Mouse (Mus musculus) lung, postnatal 0 days (tissue): ENCODE results near the gene Vash1. TPM values are rescaled to one million over a fixed set of nuclear protein-coding genes. Genes with fewer than 3 reads are reported as not detected.

Experiments used
- ATAC-seq: fragments of 200-750 bp; cut with Nextera tagmentation; 2 replicates; pipeline ENCODE4 v1.8.0; 2017; ENCODE audit warnings: moderate library complexity
- DNase-seq: peaks from one replicate; pipeline ENCODE4 v3.0.0-alpha.2; 2016; ENCODE audit warnings: low spot score
- H3K27ac ChIP-seq: fragments of 300-500 bp; sonication (generic); 2 replicates; pipeline ENCODE4 v1.5.1; 2014; ENCODE audit warnings: antibody characterized with exemption, mild to moderate bottlenecking, low read length, mixed read lengths
- H3K27me3 ChIP-seq: fragments of 300-500 bp; sonication (generic); replicated peaks from 2 replicates; pipeline ENCODE4 v1.6.1; 2014; ENCODE audit warnings: low read length, mixed read lengths; ENCODE audit not compliant: insufficient read depth
- H3K36me3 ChIP-seq: fragments of 300-500 bp; sonication (generic); 2 replicates; pipeline ENCODE4 v1.6.1; 2014; ENCODE audit warnings: low read length, mixed read lengths; ENCODE audit not compliant: insufficient read depth
- H3K4me1 ChIP-seq: fragments of 300-500 bp; sonication (generic); 2 replicates; pipeline ENCODE4 v1.6.1; 2014; ENCODE audit warnings: antibody characterized with exemption, low read depth, low read length, mixed read lengths; ENCODE audit not compliant: insufficient read depth
- H3K4me2 ChIP-seq: fragments of 300-500 bp; sonication (generic); replicated peaks from 2 replicates; pipeline ENCODE4 v1.6.1; 2014; ENCODE audit warnings: low read depth, mild to moderate bottlenecking, low read length, moderate library complexity, mixed read lengths
- H3K4me3 ChIP-seq: fragments of 300-500 bp; sonication (generic); 2 replicates; pipeline ENCODE4 v1.5.1; 2014; ENCODE audit warnings: low read depth, low read length
- H3K9ac ChIP-seq: fragments of 300-500 bp; sonication (generic); replicated peaks from 2 replicates; pipeline ENCODE4 v1.6.1; 2014; ENCODE audit warnings: low read depth, mild to moderate bottlenecking
- H3K9me3 ChIP-seq: fragments of 300-500 bp; sonication (generic); 2 replicates; pipeline ENCODE4 v1.6.1; 2016; ENCODE audit warnings: low read length, mixed read lengths
- CTCF ChIP-seq: IDR thresholded peaks from 2 replicates; pipeline ENCODE4 v1.5.1; 2016; ENCODE audit warnings: antibody characterized with exemption, mild to moderate bottlenecking
- EP300 ChIP-seq: IDR thresholded peaks from 2 replicates; pipeline ENCODE4 v1.6.1; 2016; ENCODE audit warnings: antibody characterized with exemption, mild to moderate bottlenecking, control low read depth
- WGBS: fragments of 180-500 bp; shearing (Covaris S2); extraction: QIAGEN DNeasy Blood & Tissue Kit; methylation state at CpG from one replicate; pipeline ENCODE4 v1.1.7; 2014; 5-methylcytosine and 5-hydroxymethylcytosine counted together
- polyA plus RNA-seq: library from polyadenylated mRNA; unstranded; fragments of >200 nt; fragmentation: Nextera tagmentation; extraction: Ambion mirVana; gene quantifications from 2 replicates; pipeline ENCODE4 v1.2.1, GENCODE M21; 2015

Gene Vash1
- polyA plus RNA-seq, 1 experiment from 2014 or later = 9.0 TPM

- Histone ChIP-seq H3K36me3 (no peaks in the 10 kb centered on the region), H3K4me1 (no peaks in the 10 kb centered on the region), H3K9ac (no peak overlapping the region), H3K4me2 (no peak overlapping the region), H3K27me3 (no peaks in the 10 kb centered on the region), H3K27ac (no peak overlapping the region), H3K4me3 (no peak overlapping the region), H3K9me3 (no peaks in the 10 kb centered on the region)
- DNase-seq (no peak), ATAC-seq (no peak)
- TF ChIP-seq EP300 (no peak), CTCF (no peak)
- WGBS = 75% methylated on average over 4 of the region's 4 CpGs
These were observed 22.4 kb downstream of the Vash1 start for GRCm38 (mm10) chr12:86700927-86701310.

GRCm38 (mm10) chr12:86701491-86701890 is 23.0 kb downstream of the Vash1 start:
- Histone ChIP-seq H3K9me3 (no peaks in the 10 kb centered on the region), H3K4me3 (no peak overlapping the region), H3K4me1 (no peaks in the 10 kb centered on the region), H3K9ac (no peak overlapping the region), H3K36me3 (no peaks in the 10 kb centered on the region), H3K4me2 (no peak overlapping the region), H3K27me3 (no peaks in the 10 kb centered on the region), H3K27ac (no peak overlapping the region)
- TF ChIP-seq EP300 (no peak), CTCF (no peak)
- ATAC-seq (no peak), DNase-seq (no peak)
- 91% methylated on average over 4 of the region's 4 CpGs for WGBS

GRCm38 (mm10) chr12:86702690-86703089 is 24.2 kb downstream of the Vash1 start:
- Histone ChIP-seq H3K4me1 (no peaks in the 10 kb centered on the region), H3K9me3 (no peaks in the 10 kb centered on the region), H3K27me3 (no peaks in the 10 kb centered on the region), H3K4me3 (no peak overlapping the region), H3K9ac (no peak overlapping the region), H3K27ac (no peak overlapping the region), H3K4me2 (no peak overlapping the region), H3K36me3 (no peaks in the 10 kb centered on the region)
- 89% methylated on average over 3 of the region's 3 CpGs for WGBS
- TF ChIP-seq EP300 = no peak
- no peak for TF ChIP-seq CTCF
- no peak for ATAC-seq
- no peak for DNase-seq

GRCm38 (mm10) chr12:86705843-86706242 is 27.3 kb downstream of the Vash1 start:
- Histone ChIP-seq H3K27me3 (no peaks in the 10 kb centered on the region), H3K4me3 (no peak overlapping the region), H3K4me2 (no peak overlapping the region), H3K27ac (no peak overlapping the region), H3K4me1 (no peaks in the 10 kb centered on the region), H3K9me3 (no peaks in the 10 kb centered on the region), H3K9ac (no peak overlapping the region), H3K36me3 (no peaks in the 10 kb centered on the region)
- no peak for DNase-seq
- ATAC-seq = no peak
- TF ChIP-seq CTCF = no peak
- TF ChIP-seq EP300 = no peak
- WGBS = 78% methylated on average over 5 of the region's 5 CpGs

GRCm38 (mm10) chr12:86714026-86714425 is 35.5 kb downstream of the Vash1 start:
- Histone ChIP-seq H3K4me2 (no peak overlapping the region), H3K4me3 (no peak overlapping the region), H3K4me1 (no peaks in the 10 kb centered on the region), H3K27me3 (no peaks in the 10 kb centered on the region), H3K36me3 (0 out of 2 replicates have a peak, but pooled peaks cover 2% of the 10 kb centered on the region), H3K27ac (no peak overlapping the region), H3K9ac (no peak overlapping the region), H3K9me3 (no peaks in the 10 kb centered on the region)
- DNase-seq (peak; percentile 28), ATAC-seq (no peak)
- TF ChIP-seq CTCF = peak; percentile 49
- TF ChIP-seq EP300 = no peak
- 45% methylated on average over 5 of the region's 5 CpGs for WGBS

- no peaks in the 10 kb centered on the region for H3K9me3 ChIP-seq
- WGBS = 64% methylated on average over 5 of the region's 5 CpGs
- peak; percentile 93 for TF ChIP-seq CTCF
- no peak for TF ChIP-seq EP300
- H3K27ac ChIP-seq = no peak overlapping the region
- H3K4me1 ChIP-seq = no peaks in the 10 kb centered on the region
- H3K9ac ChIP-seq = no peak overlapping the region
- no peak for ATAC-seq
- no peak overlapping the region for H3K4me3 ChIP-seq
- H3K4me2 ChIP-seq = no peak overlapping the region
- DNase-seq = peak; percentile 65
- H3K36me3 ChIP-seq = 0 out of 2 replicates have a peak, but pooled peaks cover 2% of the 10 kb centered on the region
- no peaks in the 10 kb centered on the region for H3K27me3 ChIP-seq
These were observed 36.9 kb downstream of the Vash1 start for GRCm38 (mm10) chr12:86715401-86715800.

- no peak overlapping the region for H3K9ac ChIP-seq
- no peak overlapping the region for H3K4me2 ChIP-seq
- TF ChIP-seq CTCF (no peak), EP300 (no peak)
- no peaks in the 10 kb centered on the region for H3K9me3 ChIP-seq
- H3K4me1 ChIP-seq = no peaks in the 10 kb centered on the region
- H3K4me3 ChIP-seq = no peak overlapping the region
- 65% methylated on average over 11 of the region's 11 CpGs for WGBS
- no peak overlapping the region for H3K27ac ChIP-seq
- ATAC-seq (peak; percentile 52; the same call in 1 of the 2 replicates), DNase-seq (peak; percentile 45)
- no peaks in the 10 kb centered on the region for H3K27me3 ChIP-seq
- H3K36me3 ChIP-seq = 0 out of 2 replicates have a peak, but pooled peaks cover 2% of the 10 kb centered on the region
These were observed 38.5 kb downstream of the Vash1 start for GRCm38 (mm10) chr12:86716962-86717361.
